Mouse (Mus musculus): Measurements from ENCODE around the gene Bri3.

GRCm38 (mm10) chr5:144372885-144373284, 128.6 kb downstream of the Bri3 start:
- TF ChIP-seq POLR2A (IDR thresholded peaks at IDR 0.05; ENCODE audit: low read depth, low read length) (no peak), CTCF (conservative IDR thresholded peaks at IDR 0.05; ENCODE audit: insufficient read depth, insufficient read length, low read depth, low read length) (no peak)
